Mouse (Mus musculus) stomach, embryonic 15.5 days (tissue): ENCODE measurements at regions not wholly inside any gene's neighbourhood (a gene's known extent, or its start where the extent isn't known, plus 50 kb on each side); places are given as distances from the start of the nearest gene placed in this dataset.

ENCODE experiments used
- ATAC-seq: fragments of 200-750 bp; cut with Nextera tagmentation; 2 replicates; pipeline ENCODE4 v1.8.0; 2017; ENCODE audit warnings: low read depth, moderate number of reproducible peaks, moderate TSS enrichment; ENCODE audit not compliant: insufficient read depth, low FRiP score
- H3K27ac ChIP-seq: fragments of 300-500 bp; sonication (generic); 2 replicates; pipeline ENCODE4 v1.5.1; 2015; ENCODE audit warnings: mild to moderate bottlenecking, inconsistent platforms
- H3K27me3 ChIP-seq: fragments of 300-500 bp; sonication (generic); replicated peaks from 2 replicates; pipeline ENCODE4 v1.6.1; 2015; ENCODE audit warnings: inconsistent platforms
- H3K36me3 ChIP-seq: fragments of 300-500 bp; sonication (generic); 2 replicates; pipeline ENCODE4 v1.6.1; 2015; ENCODE audit warnings: inconsistent platforms
- H3K4me1 ChIP-seq: fragments of 300-500 bp; sonication (generic); 2 replicates; pipeline ENCODE4 v1.6.1; 2015; ENCODE audit warnings: inconsistent platforms
- H3K4me2 ChIP-seq: fragments of 300-500 bp; sonication (generic); 2 replicates; pipeline ENCODE4 v1.6.1; 2015; ENCODE audit warnings: mild to moderate bottlenecking, inconsistent platforms
- H3K4me3 ChIP-seq: fragments of 300-500 bp; sonication (generic); replicated peaks from 2 replicates; pipeline ENCODE4 v1.5.1; 2015; ENCODE audit warnings: inconsistent platforms
- H3K9ac ChIP-seq: fragments of 300-500 bp; sonication (generic); 2 replicates; pipeline ENCODE4 v1.6.1; 2015; ENCODE audit warnings: inconsistent platforms
- H3K9me3 ChIP-seq: fragments of 300-500 bp; sonication (generic); 2 replicates; pipeline ENCODE4 v1.6.1; 2016; ENCODE audit warnings: inconsistent platforms
- WGBS: fragments of 180-500 bp; shearing (Covaris S2); methylation state at CpG from one replicate; pipeline ENCODE4 v1.1.7; 2015; 5-methylcytosine and 5-hydroxymethylcytosine counted together

GRCm38 (mm10) chr1:23532659-23533058, 135.1 kb upstream of the Ogfrl1 start:
- H3K4me1 ChIP-seq, result no peaks in the 10 kb centered on the region
- 79% methylated on average over 3 of the region's 3 CpGs for WGBS
- H3K36me3 ChIP-seq, result no peaks in the 10 kb centered on the region
- no peaks in the 10 kb centered on the region for H3K9me3 ChIP-seq
- H3K27me3 ChIP-seq, result no peaks in the 10 kb centered on the region
- no peak overlapping the region for H3K4me2 ChIP-seq
- ATAC-seq, result no peak
- H3K27ac ChIP-seq, result no peak overlapping the region
- H3K4me3 ChIP-seq, result no peak overlapping the region
- no peak overlapping the region for H3K9ac ChIP-seq

GRCm38 (mm10) chr1:23536621-23537020, 139.0 kb upstream of the Ogfrl1 start:
- no peaks in the 10 kb centered on the region for H3K9me3 ChIP-seq
- no peak for ATAC-seq
- H3K4me3 ChIP-seq, result no peak overlapping the region
- no peak overlapping the region for H3K4me2 ChIP-seq
- H3K9ac ChIP-seq, result no peak overlapping the region
- H3K4me1 ChIP-seq, result no peaks in the 10 kb centered on the region
- H3K27ac ChIP-seq, result no peak overlapping the region
- H3K36me3 ChIP-seq, result no peaks in the 10 kb centered on the region
- WGBS, result 83% methylated on average over 10 of the region's 10 CpGs
- H3K27me3 ChIP-seq, result no peaks in the 10 kb centered on the region

- Histone ChIP-seq H3K36me3 (no peaks in the 10 kb centered on the region), H3K9me3 (no peaks in the 10 kb centered on the region), H3K4me3 (no peak overlapping the region), H3K4me2 (no peak overlapping the region), H3K9ac (no peak overlapping the region), H3K27me3 (no peaks in the 10 kb centered on the region), H3K4me1 (no peaks in the 10 kb centered on the region), H3K27ac (no peak overlapping the region)
- ATAC-seq, result no peak
- 51% methylated on average over 6 of the region's 6 CpGs for WGBS
Observed at GRCm38 (mm10) chr1:23538419-23538818, 140.8 kb upstream of the Ogfrl1 start.

DNA sequence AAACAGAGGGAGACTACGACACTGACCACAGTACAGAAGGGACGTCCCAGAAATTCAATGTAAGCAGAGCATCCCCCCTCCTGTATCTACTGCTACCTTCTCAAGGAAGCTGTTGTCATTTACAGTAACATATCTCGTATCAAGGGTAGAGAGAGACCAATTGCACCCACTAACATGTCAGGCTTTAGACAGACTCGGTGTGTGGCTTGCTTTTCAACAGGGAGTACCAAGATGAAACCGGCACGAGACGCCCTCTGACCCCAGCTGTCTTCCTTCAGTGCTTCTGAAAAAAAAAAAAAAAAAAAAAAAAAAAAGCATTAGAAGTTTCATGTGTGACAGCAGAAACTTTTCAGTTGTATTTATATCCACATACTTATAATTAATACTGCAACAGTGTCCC, 143.0 kb upstream of the Ogfrl1 start:
- no peaks in the 10 kb centered on the region for H3K27me3 ChIP-seq

GRCm38 (mm10) chr1:23555794-23556193, 158.2 kb upstream of the Ogfrl1 start:
- Histone ChIP-seq H3K36me3 (no peaks in the 10 kb centered on the region), H3K9me3 (no peaks in the 10 kb centered on the region), H3K27ac (no peak overlapping the region), H3K4me1 (no peaks in the 10 kb centered on the region), H3K4me3 (no peak overlapping the region), H3K9ac (no peak overlapping the region), H3K4me2 (no peak overlapping the region), H3K27me3 (no peaks in the 10 kb centered on the region)
- ATAC-seq, result no peak
- WGBS, result 79% methylated on average over 3 of the region's 3 CpGs

More for the DNA sequence above, 143.0 kb upstream of the Ogfrl1 start:
- H3K4me1 ChIP-seq, result no peaks in the 10 kb centered on the region
- WGBS, result 77% methylated on average over 7 of the region's 7 CpGs
- no peaks in the 10 kb centered on the region for H3K36me3 ChIP-seq
- H3K9ac ChIP-seq, result no peak overlapping the region
- ATAC-seq, result no peak
- no peak overlapping the region for H3K4me2 ChIP-seq
- H3K27ac ChIP-seq, result no peak overlapping the region
- no peak overlapping the region for H3K4me3 ChIP-seq
- H3K9me3 ChIP-seq, result no peaks in the 10 kb centered on the region

GRCm38 (mm10) chr1:23568106-23568505, 170.5 kb upstream of the Ogfrl1 start:
- WGBS, result 85% methylated on average over 5 of the region's 5 CpGs
- H3K9ac ChIP-seq, result no peak overlapping the region
- H3K27ac ChIP-seq, result no peak overlapping the region
- no peak overlapping the region for H3K4me3 ChIP-seq
- ATAC-seq, result no peak
- H3K27me3 ChIP-seq, result no peaks in the 10 kb centered on the region
- H3K36me3 ChIP-seq, result no peaks in the 10 kb centered on the region
- no peaks in the 10 kb centered on the region for H3K9me3 ChIP-seq
- no peaks in the 10 kb centered on the region for H3K4me1 ChIP-seq
- no peak overlapping the region for H3K4me2 ChIP-seq

DNA sequence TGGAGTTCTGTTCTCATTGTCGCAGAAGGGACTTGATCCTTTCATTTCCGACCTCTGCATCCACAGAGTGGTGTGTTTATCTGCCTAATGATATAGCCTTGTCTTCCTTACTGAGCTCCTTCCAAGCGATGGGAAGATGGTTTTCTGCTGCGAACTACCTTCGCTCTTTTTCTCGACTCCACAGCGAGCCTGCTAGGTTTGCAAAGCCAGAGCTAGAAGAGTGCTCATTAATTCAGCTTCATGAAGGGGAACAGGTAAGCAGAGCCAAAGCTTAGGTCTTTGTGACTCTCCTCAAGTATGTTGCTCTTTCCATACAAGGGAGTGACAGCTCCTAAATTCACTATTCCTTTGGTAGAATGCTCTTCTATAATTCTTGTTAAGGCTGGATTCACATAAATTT, 176.9 kb upstream of the Ogfrl1 start:
- Histone ChIP-seq H3K36me3 (no peaks in the 10 kb centered on the region), H3K27ac (no peak overlapping the region), H3K27me3 (no peaks in the 10 kb centered on the region), H3K4me3 (no peak overlapping the region), H3K4me1 (no peaks in the 10 kb centered on the region), H3K4me2 (no peak overlapping the region), H3K9me3 (no peaks in the 10 kb centered on the region), H3K9ac (no peak overlapping the region)
- 80% methylated on average over 7 of the region's 7 CpGs for WGBS
- no peak for ATAC-seq

DNA sequence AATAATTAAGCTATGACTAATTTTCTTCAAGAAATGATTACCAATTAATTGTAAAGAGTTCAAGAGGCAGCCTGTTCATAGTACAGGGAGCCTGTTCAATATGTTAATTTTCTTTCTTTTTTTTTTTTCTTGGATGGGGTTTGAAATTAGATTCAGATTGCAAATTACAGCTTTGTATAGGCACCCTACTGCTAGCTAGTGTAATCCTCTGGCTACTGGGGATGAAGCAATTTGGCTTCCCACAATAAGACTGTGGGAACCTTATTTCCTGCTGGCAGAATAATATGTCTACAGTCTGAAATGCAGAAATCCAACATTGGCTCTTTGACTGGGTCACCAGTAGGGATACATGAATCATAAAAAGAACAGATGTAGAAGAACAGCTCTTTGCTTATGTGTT, 177.4 kb upstream of the Ogfrl1 start:
- no peak overlapping the region for H3K9ac ChIP-seq
- no peaks in the 10 kb centered on the region for H3K36me3 ChIP-seq
- no peak for ATAC-seq
- no peak overlapping the region for H3K4me3 ChIP-seq
- no peak overlapping the region for H3K4me2 ChIP-seq
- H3K27me3 ChIP-seq, result no peaks in the 10 kb centered on the region
- no peaks in the 10 kb centered on the region for H3K9me3 ChIP-seq
- H3K27ac ChIP-seq, result no peak overlapping the region
- H3K4me1 ChIP-seq, result no peaks in the 10 kb centered on the region

- Histone ChIP-seq H3K4me2 (no peak overlapping the region), H3K9me3 (no peaks in the 10 kb centered on the region), H3K4me1 (no peaks in the 10 kb centered on the region), H3K36me3 (no peaks in the 10 kb centered on the region), H3K27me3 (no peaks in the 10 kb centered on the region), H3K27ac (no peak overlapping the region), H3K9ac (no peak overlapping the region), H3K4me3 (no peak overlapping the region)
- no peak for ATAC-seq
- 87% methylated on average over 2 of the region's 2 CpGs for WGBS
Observed at GRCm38 (mm10) chr1:23575515-23575914, 177.9 kb upstream of the Ogfrl1 start.

DNA sequence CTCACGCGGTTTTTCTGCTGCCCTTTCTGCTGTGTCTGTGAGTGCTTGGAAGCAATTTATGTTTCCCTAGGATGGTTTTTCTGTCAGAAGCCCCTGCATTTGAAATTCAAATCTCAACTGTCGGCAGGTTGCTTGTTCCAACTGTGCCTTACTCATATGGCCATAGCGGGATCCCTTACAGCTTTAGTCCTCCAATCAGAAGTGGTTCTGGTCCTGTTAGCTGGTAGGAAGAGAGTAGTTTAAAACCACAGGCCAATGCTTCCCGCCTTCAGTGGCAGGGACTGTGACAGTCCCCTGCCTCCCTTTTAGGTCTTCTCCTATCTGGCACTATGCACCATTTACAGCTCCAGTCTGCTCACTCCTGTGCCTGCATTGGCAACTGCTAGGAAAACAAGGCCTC, 178.6 kb upstream of the Ogfrl1 start:
- Histone ChIP-seq H3K9ac (no peak overlapping the region), H3K27ac (no peak overlapping the region), H3K4me2 (no peak overlapping the region), H3K27me3 (no peaks in the 10 kb centered on the region), H3K4me3 (no peak overlapping the region), H3K36me3 (no peaks in the 10 kb centered on the region), H3K9me3 (no peaks in the 10 kb centered on the region), H3K4me1 (no peaks in the 10 kb centered on the region)
- ATAC-seq, result no peak
- WGBS, result 69% methylated on average over 5 of the region's 5 CpGs

DNA sequence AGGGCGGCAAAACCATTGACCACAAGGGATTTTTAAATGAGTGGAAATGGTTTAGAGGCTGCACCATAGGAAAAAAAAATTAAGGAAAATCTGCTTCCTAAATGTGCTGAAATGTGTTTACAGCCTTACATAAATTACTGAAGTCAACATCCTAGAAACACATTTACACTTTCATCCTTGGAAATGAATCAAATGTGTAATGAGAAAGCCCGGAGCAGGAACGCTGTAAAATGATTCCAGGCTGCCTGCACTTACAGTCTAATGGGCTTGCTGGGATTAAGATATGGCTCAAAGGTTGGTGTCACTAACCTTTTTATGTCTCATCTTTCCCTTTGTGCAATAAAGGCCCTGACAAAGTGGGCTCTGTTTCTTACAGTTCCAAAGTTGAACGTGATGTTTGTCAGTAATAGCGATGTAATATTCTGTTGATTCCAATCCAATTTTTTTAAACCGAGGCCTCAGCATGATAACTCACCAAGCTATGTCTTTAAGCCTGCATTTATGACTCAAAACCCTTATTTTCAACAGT, 172.1 kb upstream of the B3gat2 start:
- Histone ChIP-seq H3K27ac (no peak overlapping the region), H3K36me3 (no peaks in the 10 kb centered on the region), H3K9me3 (no peaks in the 10 kb centered on the region), H3K4me3 (no peak overlapping the region), H3K4me2 (no peak overlapping the region), H3K9ac (no peak overlapping the region), H3K27me3 (no peaks in the 10 kb centered on the region), H3K4me1 (no peaks in the 10 kb centered on the region)
- WGBS, result 64% methylated on average over 6 of the region's 6 CpGs
- no peak for ATAC-seq

GRCm38 (mm10) chr1:23602710-23603291, 158.8 kb upstream of the B3gat2 start:
- no peak for ATAC-seq
- H3K27ac ChIP-seq, result no peak overlapping the region

GRCm38 (mm10) chr1:23629366-23629765, 132.2 kb upstream of the B3gat2 start:
- Histone ChIP-seq H3K36me3 (no peaks in the 10 kb centered on the region), H3K4me3 (no peak overlapping the region), H3K4me2 (no peak overlapping the region), H3K4me1 (no peaks in the 10 kb centered on the region), H3K27me3 (no peaks in the 10 kb centered on the region), H3K9ac (no peak overlapping the region), H3K27ac (no peak overlapping the region), H3K9me3 (no peaks in the 10 kb centered on the region)
- ATAC-seq, result no peak
- 60% methylated on average over 4 of the region's 4 CpGs for WGBS

More at GRCm38 (mm10) chr1:23602710-23603291, 158.8 kb upstream of the B3gat2 start:
- 85% methylated on average over 4 of the region's 4 CpGs for WGBS
- H3K4me2 ChIP-seq, result no peak overlapping the region
- no peaks in the 10 kb centered on the region for H3K36me3 ChIP-seq
- no peak overlapping the region for H3K9ac ChIP-seq
- H3K4me3 ChIP-seq, result no peak overlapping the region
- H3K9me3 ChIP-seq, result no peaks in the 10 kb centered on the region
- H3K4me1 ChIP-seq, result no peaks in the 10 kb centered on the region
- no peaks in the 10 kb centered on the region for H3K27me3 ChIP-seq
